28 mouse cellular contexts compared by ENCODE assay signal in the genomic region with DNA sequence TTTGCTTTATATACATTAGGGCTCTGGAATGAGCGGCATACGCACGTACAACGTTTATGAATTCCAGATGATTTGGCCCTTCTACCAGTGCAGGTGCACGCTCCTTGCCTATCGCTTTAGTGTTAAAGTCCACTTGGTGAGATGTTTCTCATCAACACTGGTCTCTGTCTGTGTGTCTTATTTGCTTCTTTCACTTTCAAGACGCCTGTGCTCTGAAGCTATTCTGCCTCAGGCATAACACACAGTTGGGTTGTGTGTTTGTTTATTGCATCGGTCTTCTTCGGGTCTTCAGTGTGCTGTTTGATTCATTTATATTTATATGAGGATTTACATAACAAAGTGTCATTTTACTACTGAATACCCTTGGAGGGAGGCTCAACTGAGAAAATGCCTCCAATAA. TPM values are rescaled to one million over a fixed set of nuclear protein-coding genes. Genes with fewer than 3 reads are reported as not detected.
DNase-seq lines count a peak whose midpoint lies in the region; ATAC-seq and TF ChIP-seq lines count a peak whose summit lies in the region.
"Had no signal": no experiment of that assay in that cellular context is flagged by ENCODE, and none has a peak within 500 bp of the region (broad histone marks: within the 10 kb centered on the region; RNA-seq: fewer than 3 reads in every experiment).

No protein-coding gene starts in this region.

- TF ChIP-seq POLR2A in CH12.LX (IDR thresholded peaks at IDR 0.05; ENCODE audit: low read depth, low read length): no peak
- no peak for TF ChIP-seq POLR2A in limb, embryonic 14.5 days (IDR thresholded peaks at IDR 0.05; ENCODE audit: borderline replicate concordance, extremely low read depth, insufficient read depth, insufficient read length)

- H3K79me2 ChIP-seq in CH12.LX (replicated peaks; ENCODE audit: control insufficient read depth, extremely low read depth, insufficient read depth, poor library complexity, severe bottlenecking): no peaks in the 10 kb centered on the region

- H3K36me3 ChIP-seq in intestine, embryonic 14.5 days (ENCODE audit: control insufficient read depth, insufficient read depth, low read length): no peaks in the 10 kb centered on the region
- no peaks in the 10 kb centered on the region for H3K36me3 ChIP-seq in intestine, embryonic 16.5 days (ENCODE audit: control insufficient read depth, insufficient read depth, low read length)
- H3K36me3 ChIP-seq in CH12.LX (replicated peaks in 1 of 2; ENCODE audit: control insufficient read depth in 1 of 2, insufficient read depth in 1 of 2, low read length in 1 of 2): no peaks in the 10 kb centered on the region
- H3K36me3 ChIP-seq in limb, embryonic 14.5 days (ENCODE audit: control insufficient read depth, insufficient read depth, low read length): no peaks in the 10 kb centered on the region
- no peaks in the 10 kb centered on the region for H3K36me3 ChIP-seq in stomach, postnatal 0 days (ENCODE audit: control insufficient read depth, insufficient read depth, low read length)
- H3K36me3 ChIP-seq: forebrain, embryonic 10.5 days; forebrain, embryonic 15.5 days; hindbrain, embryonic 15.5 days; limb, embryonic 12.5 days; midbrain, embryonic 10.5 days had no signal

- TF ChIP-seq CTCF in CH12.LX (conservative IDR thresholded peaks at IDR 0.05 in 1 of 2, IDR thresholded peaks at IDR 0.05 in 1 of 2; ENCODE audit: low read depth in 2 of 2, low read length in 2 of 2): no peak
- TF ChIP-seq CTCF in stomach, postnatal 0 days (IDR thresholded peaks at IDR 0.05; ENCODE audit: low read depth): no peak

- H3K27ac ChIP-seq in intestine, embryonic 14.5 days (ENCODE audit: low read depth): no peak overlapping the region
- no peak overlapping the region for H3K27ac ChIP-seq in intestine, embryonic 16.5 days (ENCODE audit: low read length)
- no peak overlapping the region for H3K27ac ChIP-seq in CH12.LX (ENCODE audit: insufficient read depth, low read depth)
- no peak overlapping the region for H3K27ac ChIP-seq in limb, embryonic 14.5 days (replicated peaks; ENCODE audit: low read depth, low read length)
- no peak overlapping the region for H3K27ac ChIP-seq in stomach, postnatal 0 days (replicated peaks)
- H3K27ac ChIP-seq: forebrain, embryonic 10.5 days; forebrain, embryonic 15.5 days; hindbrain, embryonic 15.5 days; limb, embryonic 12.5 days; liver, embryonic 14.5 days; macrophage; midbrain, embryonic 10.5 days had no signal

- DNase-seq in intestine, embryonic 14.5 days (ENCODE audit: low spot score): peak; percentile 33
- DNase-seq in CH12.LX (ENCODE audit: extremely low read depth) (no peak), MN1 (ENCODE audit: low spot score) (no peak)
- peak; percentile 13 for DNase-seq in limb, embryonic 14.5 days (ENCODE audit: low spot score)
- no peak for DNase-seq in stomach, postnatal 0 days (ENCODE audit: low spot score)
- no peak for DNase-seq in heart, postnatal 4 days
- DNase-seq: adrenal gland, postnatal 25 days; cerebellum, adult 11-12 months; cerebellum, adult 9-11 months; gastrocnemius, postnatal 36 days; heart, adult 18-20 months; kidney, adult 9 months; kidney, postnatal 10 days; layer of hippocampus, adult 9-11 months; lung, adult 2 months; lung, postnatal 10 days; right cerebral cortex, adult 18-20 months; thymus, postnatal 25 days had no signal

- H3K27me3 ChIP-seq in intestine, embryonic 14.5 days (replicated peaks; ENCODE audit: control insufficient read depth, insufficient read depth, low read length): no peaks in the 10 kb centered on the region
- H3K27me3 ChIP-seq in intestine, embryonic 16.5 days (replicated peaks; ENCODE audit: control insufficient read depth, insufficient read depth, low read length): no peaks in the 10 kb centered on the region
- no peaks in the 10 kb centered on the region for H3K27me3 ChIP-seq in CH12.LX (replicated peaks)
- H3K27me3 ChIP-seq in limb, embryonic 14.5 days (ENCODE audit: control insufficient read depth, insufficient read depth, low read length): no peaks in the 10 kb centered on the region
- no peaks in the 10 kb centered on the region for H3K27me3 ChIP-seq in stomach, postnatal 0 days (ENCODE audit: control insufficient read depth, insufficient read depth, low read length)
- H3K27me3 ChIP-seq: forebrain, embryonic 15.5 days; hindbrain, embryonic 15.5 days; limb, embryonic 12.5 days had no signal

- ATAC-seq in intestine, embryonic 14.5 days (replicated peaks; ENCODE audit: low FRiP score, low TSS enrichment, low read depth): no peak
- no peak for ATAC-seq in intestine, embryonic 16.5 days
- no peak for ATAC-seq in limb, embryonic 14.5 days (ENCODE audit: low FRiP score, low read depth)
- ATAC-seq in stomach, postnatal 0 days (ENCODE audit: low FRiP score, low TSS enrichment): no peak
- ATAC-seq: forebrain, embryonic 15.5 days; midbrain, embryonic 16.5 days had no signal

- H3K9me3 ChIP-seq in intestine, embryonic 14.5 days (ENCODE audit: control insufficient read depth, low read length): no peaks in the 10 kb centered on the region
- no peaks in the 10 kb centered on the region for H3K9me3 ChIP-seq in intestine, embryonic 16.5 days (ENCODE audit: control insufficient read depth, low read length)
- H3K9me3 ChIP-seq in CH12.LX (replicated peaks; ENCODE audit: low read length): no peaks in the 10 kb centered on the region
- no peaks in the 10 kb centered on the region for H3K9me3 ChIP-seq in limb, embryonic 14.5 days (ENCODE audit: control insufficient read depth, low read length)
- H3K9me3 ChIP-seq in stomach, postnatal 0 days (ENCODE audit: control insufficient read depth, low read length): no peaks in the 10 kb centered on the region
- H3K9me3 ChIP-seq: forebrain, embryonic 10.5 days; forebrain, embryonic 15.5 days; hindbrain, embryonic 15.5 days; limb, embryonic 12.5 days; midbrain, embryonic 10.5 days had no signal

- dilution Hi-C loops in CH12.LX (cut with MboI; ENCODE audit: extremely low pct_ligation_motif_present, extremely low pct_unique_long_range_greater_than_20kb, low sequenced_read_pairs): no loop called here

- H3K4me3 ChIP-seq in intestine, embryonic 14.5 days (ENCODE audit: low read depth, low read length): no peak overlapping the region
- H3K4me3 ChIP-seq in intestine, embryonic 16.5 days (ENCODE audit: low read length): no peak overlapping the region
- H3K4me3 ChIP-seq in CH12.LX (replicated peaks in 1 of 3; ENCODE audit: low read depth in 2 of 3, low read length in 2 of 3, poor library complexity in 1 of 3): peak overlapping the region in 1 of 3 experiments; percentile 37
- H3K4me3 ChIP-seq in limb, embryonic 14.5 days (replicated peaks; ENCODE audit: low read length): no peak overlapping the region
- H3K4me3 ChIP-seq in stomach, postnatal 0 days (ENCODE audit: low read depth, low read length): no peak overlapping the region
- H3K4me3 ChIP-seq: forebrain, embryonic 10.5 days; forebrain, embryonic 15.5 days; hindbrain, embryonic 15.5 days; limb, embryonic 12.5 days; midbrain, embryonic 10.5 days had no signal

- H3K4me2 ChIP-seq in intestine, embryonic 14.5 days (ENCODE audit: low read length): no peak overlapping the region
- no peak overlapping the region for H3K4me2 ChIP-seq in intestine, embryonic 16.5 days (ENCODE audit: low read depth, low read length)
- H3K4me2 ChIP-seq in CH12.LX (ENCODE audit: insufficient read depth, low read depth, poor library complexity, severe bottlenecking): peak overlapping the region; percentile 98
- no peak overlapping the region for H3K4me2 ChIP-seq in limb, embryonic 14.5 days (replicated peaks; ENCODE audit: low read depth, low read length, severe bottlenecking)
- 0 out of 2 replicates have a peak overlapping the region, but pooled peaks have one; percentile 20 for H3K4me2 ChIP-seq in stomach, postnatal 0 days (replicated peaks; ENCODE audit: low read depth)
- H3K4me2 ChIP-seq: forebrain, embryonic 15.5 days; heart, embryonic 11.5 days; hindbrain, embryonic 15.5 days; limb, embryonic 12.5 days had no signal

- H3K9ac ChIP-seq in intestine, embryonic 14.5 days (ENCODE audit: low read length): no peak overlapping the region
- H3K9ac ChIP-seq in intestine, embryonic 16.5 days (ENCODE audit: low read depth, low read length): no peak overlapping the region
- H3K9ac ChIP-seq in CH12.LX (ENCODE audit: insufficient read depth, low read depth): no peak overlapping the region
- no peak overlapping the region for H3K9ac ChIP-seq in limb, embryonic 14.5 days (ENCODE audit: low read depth, low read length, severe bottlenecking)
- no peak overlapping the region for H3K9ac ChIP-seq in stomach, postnatal 0 days (ENCODE audit: low read length)
- H3K9ac ChIP-seq: forebrain, embryonic 15.5 days; hindbrain, embryonic 15.5 days; limb, embryonic 12.5 days; liver, embryonic 14.5 days had no signal

- 52% methylated on average over 9 of the region's 9 CpGs for WGBS in intestine, embryonic 14.5 days
- WGBS in intestine, embryonic 16.5 days: 59% methylated on average over 9 of the region's 9 CpGs
- WGBS in limb, embryonic 14.5 days: 41% methylated on average over 9 of the region's 9 CpGs
- WGBS in stomach, postnatal 0 days: 55% methylated on average over 9 of the region's 9 CpGs

- peak; percentile 31; the same call in 1 of the 2 replicates for TF ChIP-seq EP300 in CH12.LX (IDR thresholded peaks at IDR 0.05; ENCODE audit: low read length)
- TF ChIP-seq EP300 in stomach, postnatal 0 days (optimal IDR thresholded peaks at IDR 0.05): no peak

- in situ Hi-C loops in CH12.LX (cut with MboI; ENCODE audit: low pct_ligation_motif_present, low pct_unique_long_range_greater_than_20kb, low sequenced_read_pairs): no loop called here

- H3K4me1 ChIP-seq in intestine, embryonic 14.5 days (replicated peaks; ENCODE audit: control insufficient read depth, insufficient read depth, low read length): peaks cover 7% of the 10 kb centered on the region; the same call in 1 of the 2 replicates
- 0 out of 2 replicates have a peak, but pooled peaks cover 2% of the 10 kb centered on the region for H3K4me1 ChIP-seq in intestine, embryonic 16.5 days (ENCODE audit: control insufficient read depth, insufficient read depth, low read length)
- peaks cover 7 to 18% of the 10 kb centered on the region in 2 experiments for H3K4me1 ChIP-seq in CH12.LX (ENCODE audit: control insufficient read depth in 1 of 2, insufficient read depth in 2 of 2)
- H3K4me1 ChIP-seq in limb, embryonic 14.5 days (ENCODE audit: control insufficient read depth, insufficient read depth, low read length): no peaks in the 10 kb centered on the region
- no peaks in the 10 kb centered on the region for H3K4me1 ChIP-seq in stomach, postnatal 0 days (replicated peaks; ENCODE audit: control insufficient read depth, insufficient read depth)
- H3K4me1 ChIP-seq: forebrain, embryonic 10.5 days; forebrain, embryonic 15.5 days; hindbrain, embryonic 15.5 days; midbrain, embryonic 10.5 days had no signal

- no peak for TF ChIP-seq RAD21 in CH12.LX (IDR thresholded peaks at IDR 0.05; ENCODE audit: low read depth, low read length)

RNA-seq across cellular contexts. Expression of a gene that starts 36.3 kb away (rescaled TPM):
- polyA plus RNA-seq in intestine, embryonic 14.5 days (2014; fragmentation: Nextera tagmentation; extraction: Ambion mirVana): 7.0 and 7.2 TPM in 2 replicates
- 7.8 and 8.8 TPM in 2 replicates for polyA plus RNA-seq in intestine, embryonic 16.5 days (2015; fragmentation: Nextera tagmentation; extraction: Ambion mirVana)
- total RNA-seq in CH12.LX (2012; rRNA removed) (1.5 and 1.9 TPM in 2 replicates), CH12.LX (2014; rRNA removed) (3.9 and 5.1 TPM in 2 replicates)
- polyA plus RNA-seq in CH12.LX (2012; ENCODE audit: insufficient read length, low read depth): 3.1 and 3.5 TPM in 2 replicates
- 4.1 and 4.6 TPM in 2 replicates for polyA plus RNA-seq in limb, embryonic 14.5 days (2012; rRNA removed)
- 5.5 and 6.7 TPM in 2 replicates for polyA plus RNA-seq in limb, embryonic 14.5 days (2014; fragmentation: Nextera tagmentation; extraction: Ambion mirVana)
- polyA plus RNA-seq in stomach, postnatal 0 days (2015; fragmentation: Nextera tagmentation; extraction: Ambion mirVana): 15.8 and 16.0 TPM in 2 replicates
- total RNA-seq in heart, postnatal 4 days (2021): 1 to 10 TPM; 1.6 to 2.2 TPM

RNA-seq across cellular contexts. Expression of a gene that starts 47.2 kb away (rescaled TPM):
- 2.4 and 2.7 TPM in 2 replicates for polyA plus RNA-seq in intestine, embryonic 14.5 days (2014; fragmentation: Nextera tagmentation; extraction: Ambion mirVana)
- polyA plus RNA-seq in intestine, embryonic 16.5 days (2015; fragmentation: Nextera tagmentation; extraction: Ambion mirVana): 1.9 and 2.1 TPM in 2 replicates
- total RNA-seq in CH12.LX (2012; rRNA removed): 0.59 and 0.68 TPM in 2 replicates
- total RNA-seq in CH12.LX (2014; rRNA removed): 0.07 and 0.20 TPM in 2 replicates
- 0.46 and 0.55 TPM in 2 replicates for polyA plus RNA-seq in CH12.LX (2012; ENCODE audit: insufficient read length, low read depth)
- polyA plus RNA-seq in limb, embryonic 14.5 days (2012; rRNA removed): 0.81 and 0.97 TPM in 2 replicates
- polyA plus RNA-seq in limb, embryonic 14.5 days (2014; fragmentation: Nextera tagmentation; extraction: Ambion mirVana): 0.62 and 1.3 TPM in 2 replicates
- 2.4 and 2.5 TPM in 2 replicates for polyA plus RNA-seq in stomach, postnatal 0 days (2015; fragmentation: Nextera tagmentation; extraction: Ambion mirVana)
- total RNA-seq in heart, postnatal 4 days (2021): 1 to 10 TPM; 1.8 to 2.2 TPM

Comparison
In these comparisons a context has a peak if more than half of its experiments do, and no peak if none do; other contexts are left out.
1. DNase-seq: peak in intestine, embryonic 14.5 days (single experiment) and limb, embryonic 14.5 days (single experiment); none in CH12.LX (single experiment), stomach, postnatal 0 days (single experiment), MN1 (single experiment) and heart, postnatal 4 days (single experiment).
2. H3K4me2 ChIP-seq: peak in CH12.LX (single experiment) and stomach, postnatal 0 days (single experiment); none in intestine, embryonic 14.5 days (single experiment), intestine, embryonic 16.5 days (single experiment) and limb, embryonic 14.5 days (single experiment).